Mouse (Mus musculus) kidney, embryonic 14.5 days (tissue): ENCODE data around the gene Ncor2. TPM values are rescaled to one million over a fixed set of nuclear protein-coding genes. Genes with fewer than 3 reads are reported as not detected.

Experiments
- ATAC-seq: fragments of 200-750 bp; cut with Nextera tagmentation; 2 replicates; pipeline ENCODE4 v1.8.0; 2017; ENCODE audit warnings: moderate number of reproducible peaks, mild to moderate bottlenecking, moderate TSS enrichment, moderate library complexity; ENCODE audit not compliant: low FRiP score, low TSS enrichment
- H3K27ac ChIP-seq: fragments of 300-500 bp; sonication (generic); 2 replicates; pipeline ENCODE4 v1.5.1; 2014; ENCODE audit warnings: low read depth, mild to moderate bottlenecking, low read length, moderate library complexity, mixed read lengths
- H3K27me3 ChIP-seq: fragments of 300-500 bp; sonication (generic); 2 replicates; pipeline ENCODE4 v1.6.1; 2014; ENCODE audit warnings: mild to moderate bottlenecking, low read length; ENCODE audit not compliant: control insufficient read depth, insufficient read depth
- H3K36me3 ChIP-seq: fragments of 300-500 bp; sonication (generic); 2 replicates; pipeline ENCODE4 v1.6.1; 2014; ENCODE audit warnings: low read length, mixed read lengths; ENCODE audit not compliant: control insufficient read depth, insufficient read depth
- H3K4me1 ChIP-seq: fragments of 300-500 bp; sonication (generic); 2 replicates; pipeline ENCODE4 v1.6.1; 2014; ENCODE audit warnings: low read length, mixed read lengths; ENCODE audit not compliant: control insufficient read depth, insufficient read depth
- H3K4me2 ChIP-seq: fragments of 300-500 bp; sonication (generic); replicated peaks from 2 replicates; pipeline ENCODE4 v1.6.1; 2014; ENCODE audit warnings: low read depth, mild to moderate bottlenecking, low read length
- H3K4me3 ChIP-seq: fragments of 300-500 bp; sonication (generic); 2 replicates; pipeline ENCODE4 v1.5.1; 2014; ENCODE audit warnings: mild to moderate bottlenecking, low read length
- H3K9ac ChIP-seq: fragments of 300-500 bp; sonication (generic); 2 replicates; pipeline ENCODE4 v1.6.1; 2014; ENCODE audit warnings: low read depth, mild to moderate bottlenecking, low read length, moderate library complexity
- H3K9me3 ChIP-seq: fragments of 300-500 bp; sonication (generic); 2 replicates; pipeline ENCODE4 v1.6.1; 2016; ENCODE audit warnings: low read length; ENCODE audit not compliant: control insufficient read depth
- WGBS: fragments of 180-500 bp; shearing (Covaris S2); extraction: QIAGEN DNeasy Blood & Tissue Kit; methylation state at CpG from one replicate; pipeline ENCODE4 v1.1.7; 2014; 5-methylcytosine and 5-hydroxymethylcytosine counted together
- polyA plus RNA-seq: library from polyadenylated mRNA; unstranded; fragments of >200 nt; fragmentation: Nextera tagmentation; extraction: Ambion mirVana; gene quantifications from 2 replicates; pipeline ENCODE4 v1.2.1, GENCODE M21; 2014

Ncor2 gene
- polyA plus RNA-seq, 1 experiment from 2014 or later: 34.6 TPM

DNA sequence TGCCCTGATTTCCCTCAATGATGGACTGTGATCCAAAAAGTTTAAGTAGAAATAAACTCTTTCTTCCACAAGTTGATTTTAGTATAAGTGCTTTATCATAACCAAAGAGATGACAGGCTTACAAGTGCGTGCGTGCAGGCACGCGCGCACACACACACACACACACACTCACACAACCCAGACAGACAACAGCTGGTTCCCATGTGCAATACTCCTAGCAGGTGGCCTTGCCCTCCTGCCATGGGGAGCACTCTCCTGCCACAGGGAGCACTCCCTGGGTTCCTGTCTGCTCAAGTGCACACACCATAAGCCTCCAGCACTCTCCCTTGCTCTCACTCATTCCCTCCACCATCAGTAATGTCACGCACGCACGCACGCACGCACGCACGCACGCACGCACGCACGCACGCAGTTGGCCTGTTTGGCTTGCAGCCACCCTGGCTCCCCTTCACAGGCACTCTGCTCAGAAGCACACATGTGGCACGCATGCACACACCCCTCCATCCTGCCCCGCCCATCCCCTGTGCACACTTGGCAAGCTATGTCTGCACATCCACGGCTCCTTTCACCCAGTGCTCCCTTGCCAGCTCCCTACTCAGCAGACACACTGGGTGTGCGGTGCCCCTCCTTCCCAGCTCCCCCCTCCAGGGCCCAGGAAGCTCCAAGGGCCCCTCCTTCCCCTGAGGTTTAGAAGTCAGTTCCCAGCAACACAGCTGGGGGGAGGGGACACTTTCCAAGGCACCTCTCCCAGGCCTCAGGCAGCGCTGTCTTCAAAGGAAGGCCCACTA, 22.4 kb downstream of the Ncor2 start:
- Histone ChIP-seq H3K36me3 (peaks cover 6% of the 10 kb centered on the region; the same call in 1 of the 2 replicates), H3K4me2 (no peak overlapping the region), H3K4me3 (no peak overlapping the region), H3K9me3 (no peaks in the 10 kb centered on the region), H3K9ac (no peak overlapping the region), H3K4me1 (peaks cover 88% of the 10 kb centered on the region), H3K27me3 (no peaks in the 10 kb centered on the region), H3K27ac (0 out of 2 replicates have a peak overlapping the region, but pooled peaks have one; percentile 4)
- WGBS: 59% methylated on average over 22 of the region's 22 CpGs
- no peak for ATAC-seq

DNA sequence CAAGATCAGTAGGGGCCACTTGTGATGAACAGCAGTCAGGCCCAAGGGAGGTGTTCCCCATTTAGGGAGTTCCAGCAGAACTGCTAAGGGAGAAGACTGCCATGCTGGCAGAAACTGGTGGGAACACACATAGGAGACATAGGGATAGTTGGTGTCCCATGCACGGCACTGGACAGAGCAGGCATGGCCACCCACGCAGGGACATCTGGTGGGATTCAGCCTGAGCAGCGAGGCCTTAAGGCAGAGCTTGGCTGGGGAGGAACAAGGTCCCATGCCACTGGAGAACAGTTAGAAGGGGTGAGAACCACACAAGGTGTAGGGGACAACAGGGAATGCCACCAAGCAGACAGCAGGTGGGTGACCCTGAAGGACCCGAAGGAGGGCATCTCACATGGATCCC, 23.6 kb downstream of the Ncor2 start:
- ATAC-seq: no peak
- Histone ChIP-seq H3K27ac (no peak overlapping the region), H3K4me1 (peaks cover 97% of the 10 kb centered on the region), H3K4me3 (no peak overlapping the region), H3K4me2 (no peak overlapping the region), H3K36me3 (no peaks in the 10 kb centered on the region), H3K9ac (no peak overlapping the region), H3K9me3 (no peaks in the 10 kb centered on the region), H3K27me3 (no peaks in the 10 kb centered on the region)
- 84% methylated on average over 4 of the region's 4 CpGs for WGBS

DNA sequence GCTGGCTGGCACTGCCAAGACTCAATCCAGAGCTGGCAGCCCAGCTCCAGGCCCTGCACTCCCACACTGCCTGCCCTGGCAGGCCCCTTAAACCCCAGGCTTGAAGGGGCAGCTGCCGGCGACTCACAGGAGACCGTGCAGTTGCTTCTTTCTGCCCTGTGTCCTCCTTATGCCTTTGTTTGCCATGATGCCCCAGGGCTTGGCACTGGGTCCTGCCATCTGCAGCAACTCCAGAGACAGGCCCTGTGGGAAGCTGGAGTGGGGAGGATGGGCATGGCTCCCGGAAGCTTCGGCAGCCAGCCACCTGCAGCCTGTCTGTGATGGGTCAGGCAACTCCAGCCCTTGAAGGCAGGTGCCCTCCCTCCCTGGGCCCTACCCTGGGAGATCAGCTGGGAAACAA, 24.0 kb downstream of the Ncor2 start:
- H3K9ac ChIP-seq: 0 out of 2 replicates have a peak overlapping the region, but pooled peaks have one; percentile 8
- H3K9me3 ChIP-seq: no peaks in the 10 kb centered on the region
- H3K27me3 ChIP-seq: no peaks in the 10 kb centered on the region
- no peak for ATAC-seq
- no peak overlapping the region for H3K4me3 ChIP-seq
- WGBS: 72% methylated on average over 5 of the region's 5 CpGs
- no peak overlapping the region for H3K4me2 ChIP-seq
- H3K36me3 ChIP-seq: no peaks in the 10 kb centered on the region
- peaks cover 94% of the 10 kb centered on the region for H3K4me1 ChIP-seq
- H3K27ac ChIP-seq: no peak overlapping the region

DNA sequence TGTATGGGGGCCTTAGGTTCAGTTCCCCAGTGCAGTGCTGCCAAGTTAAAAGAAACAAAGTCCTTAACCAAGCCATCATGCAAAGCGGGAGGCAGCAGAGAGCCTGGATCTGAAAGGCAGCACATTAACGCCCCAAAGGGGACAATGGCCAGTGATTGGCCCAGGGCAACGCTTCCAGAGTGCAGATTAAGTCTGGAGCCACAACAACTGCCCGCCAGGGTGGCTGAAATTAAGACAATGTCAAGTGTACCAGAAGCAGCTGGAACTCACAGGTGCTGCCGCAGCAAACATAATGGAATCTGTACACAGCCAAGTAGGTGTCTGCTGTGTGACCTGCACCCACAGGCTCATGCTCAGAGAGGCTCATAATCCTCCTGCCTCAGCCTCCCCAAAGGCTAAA, 24.8 kb downstream of the Ncor2 start:
- H3K27me3 ChIP-seq: no peaks in the 10 kb centered on the region
- WGBS: 78% methylated on average over 5 of the region's 5 CpGs
- no peak overlapping the region for H3K4me3 ChIP-seq
- peaks cover 89% of the 10 kb centered on the region for H3K4me1 ChIP-seq
- H3K9ac ChIP-seq: no peak overlapping the region
- H3K36me3 ChIP-seq: no peaks in the 10 kb centered on the region
- H3K9me3 ChIP-seq: no peaks in the 10 kb centered on the region
- no peak overlapping the region for H3K27ac ChIP-seq
- no peak for ATAC-seq
- no peak overlapping the region for H3K4me2 ChIP-seq

DNA sequence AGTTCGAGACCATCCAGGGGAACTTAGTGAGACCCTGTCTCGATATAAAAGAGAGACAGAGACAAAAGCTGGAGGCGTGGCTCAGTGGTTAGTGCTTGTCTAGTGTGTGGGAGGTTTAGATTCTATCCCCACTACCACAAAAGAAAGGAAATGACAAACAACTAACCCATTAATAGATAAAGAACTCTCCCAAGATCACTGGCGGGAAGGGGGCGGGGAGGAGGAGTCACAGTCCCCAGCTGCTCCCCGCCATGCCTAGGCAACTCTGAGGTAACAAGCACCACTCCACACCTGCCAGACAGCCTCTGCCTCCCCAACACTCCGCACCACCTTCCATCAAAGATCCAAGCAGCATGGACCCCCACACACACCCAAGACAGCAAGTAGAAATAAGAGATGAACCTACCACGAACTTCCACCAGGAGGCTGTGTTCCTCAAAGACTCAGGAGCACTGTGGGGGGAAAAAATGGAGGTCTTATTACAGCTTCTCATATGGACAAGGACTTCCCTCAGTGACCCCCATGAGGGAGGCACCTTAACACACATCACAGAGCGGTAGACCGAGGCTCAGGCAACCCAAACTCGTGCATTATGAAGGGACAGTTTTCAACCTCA, 25.7 kb downstream of the Ncor2 start:
- ATAC-seq: no peak
- Histone ChIP-seq H3K27me3 (no peaks in the 10 kb centered on the region), H3K4me1 (peaks cover 89% of the 10 kb centered on the region), H3K36me3 (no peaks in the 10 kb centered on the region), H3K4me3 (no peak overlapping the region), H3K4me2 (no peak overlapping the region), H3K27ac (no peak overlapping the region), H3K9ac (no peak overlapping the region), H3K9me3 (no peaks in the 10 kb centered on the region)
- WGBS: 86% methylated on average over 11 of the region's 11 CpGs

DNA sequence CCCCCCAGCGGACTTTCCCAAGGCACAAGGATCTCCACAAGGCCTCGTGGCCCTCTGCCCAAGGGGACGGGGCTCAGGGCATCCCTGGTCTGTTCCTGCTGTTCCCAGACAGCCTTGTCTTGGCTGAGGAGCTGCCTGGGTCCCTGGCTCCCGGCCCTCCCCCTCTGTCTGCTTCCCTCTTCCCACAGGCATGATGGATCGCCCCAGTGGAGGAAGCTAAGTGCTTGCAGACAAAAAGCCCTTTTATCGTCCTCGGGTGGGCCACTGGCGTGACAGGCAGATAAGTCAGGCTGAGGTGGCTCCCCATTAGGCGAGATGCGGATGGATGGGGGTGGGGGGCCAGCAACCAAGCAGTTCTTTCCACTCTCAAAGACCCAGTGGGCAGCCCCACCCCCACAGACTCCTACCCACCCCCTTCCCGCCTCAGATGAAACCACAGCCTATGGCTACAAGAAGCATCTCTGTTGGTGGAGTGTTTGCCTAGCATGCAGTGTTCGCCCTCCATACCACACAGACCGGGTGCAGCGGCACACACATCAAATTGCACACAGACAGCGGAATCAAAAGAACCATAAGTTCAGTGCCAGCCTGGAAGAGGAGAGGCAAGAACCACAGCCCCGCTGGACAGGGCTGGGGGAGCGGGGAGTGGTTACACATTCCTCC, 27.0 kb downstream of the Ncor2 start:
- Histone ChIP-seq H3K4me3 (no peak overlapping the region), H3K36me3 (no peaks in the 10 kb centered on the region), H3K27ac (peak overlapping the region; percentile 69), H3K4me2 (peak overlapping the region; percentile 0), H3K4me1 (peaks cover 85% of the 10 kb centered on the region), H3K9ac (peak overlapping the region; percentile 47; the same call in 1 of the 2 replicates), H3K27me3 (no peaks in the 10 kb centered on the region), H3K9me3 (no peaks in the 10 kb centered on the region)
- WGBS: 15% methylated on average over 17 of the region's 17 CpGs
- ATAC-seq: peak; percentile 63

DNA sequence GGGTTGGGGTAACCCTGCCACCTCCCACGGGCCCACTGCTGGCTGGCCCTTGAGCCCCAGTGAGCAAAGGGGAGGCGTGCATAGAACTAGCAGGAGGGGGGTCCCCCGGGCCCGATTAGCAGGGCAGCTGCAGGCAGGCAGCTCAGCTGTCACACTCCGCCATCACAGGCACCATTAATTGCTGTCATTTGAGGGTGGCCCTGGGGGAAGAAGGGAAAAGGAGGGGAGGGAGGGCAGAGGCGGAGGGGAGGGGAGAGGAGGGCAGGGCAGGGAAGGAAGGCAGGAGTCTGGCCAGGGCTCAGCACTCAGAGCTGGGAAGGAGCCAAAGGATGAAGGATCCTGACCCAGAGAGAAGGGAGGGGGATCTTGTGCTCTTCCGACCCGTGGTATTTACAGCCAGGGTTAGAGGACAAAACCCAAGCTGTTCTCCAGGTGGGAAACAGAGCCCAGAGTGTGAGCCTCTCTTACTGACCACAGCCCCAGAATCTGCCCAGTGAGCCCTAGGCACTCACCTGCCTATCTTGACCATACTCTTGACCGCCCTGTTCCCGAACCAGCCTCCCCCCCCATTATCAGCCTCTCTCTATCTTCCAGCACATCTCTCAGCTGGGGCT, 28.0 kb downstream of the Ncor2 start:
- Histone ChIP-seq H3K27me3 (no peaks in the 10 kb centered on the region), H3K27ac (peak overlapping the region; percentile 69), H3K4me1 (peaks cover 75% of the 10 kb centered on the region), H3K9ac (peak overlapping the region; percentile 5; the same call in 1 of the 2 replicates), H3K4me3 (no peak overlapping the region), H3K36me3 (no peaks in the 10 kb centered on the region), H3K4me2 (peak overlapping the region; percentile 8), H3K9me3 (no peaks in the 10 kb centered on the region)
- ATAC-seq: peak; percentile 56
- 9% methylated on average over 10 of the region's 10 CpGs for WGBS

DNA sequence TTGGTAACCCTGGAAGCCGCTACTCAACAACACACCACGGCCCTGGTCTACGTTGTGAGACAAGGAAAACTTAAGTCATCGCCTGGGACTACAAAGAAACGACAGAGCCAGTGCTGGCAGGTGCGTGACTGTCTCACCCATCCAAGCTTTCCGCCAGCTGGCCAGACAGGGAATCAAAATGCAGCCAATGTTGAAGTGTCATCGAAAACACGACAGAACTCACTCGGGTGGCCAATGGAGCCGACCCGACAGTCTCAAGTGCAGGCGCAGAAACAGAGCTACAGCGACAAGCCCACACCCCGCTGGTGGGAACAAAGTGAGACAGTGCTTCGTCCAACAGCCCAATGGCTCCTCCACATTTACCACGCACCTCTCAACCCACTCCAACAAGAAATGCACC, 29.9 kb downstream of the Ncor2 start:
- no peak for ATAC-seq
- H3K4me1 ChIP-seq: peaks cover 63% of the 10 kb centered on the region
- H3K9me3 ChIP-seq: no peaks in the 10 kb centered on the region
- H3K9ac ChIP-seq: no peak overlapping the region
- 78% methylated on average over 17 of the region's 17 CpGs for WGBS
- H3K36me3 ChIP-seq: no peaks in the 10 kb centered on the region
- H3K27ac ChIP-seq: peak overlapping the region; percentile 51; the same call in 1 of the 2 replicates
- H3K4me2 ChIP-seq: no peak overlapping the region
- no peak overlapping the region for H3K4me3 ChIP-seq
- H3K27me3 ChIP-seq: no peaks in the 10 kb centered on the region
